Mouse (Mus musculus): ENCODE data around the gene Odf3l1. TPM values are rescaled to one million over a fixed set of nuclear protein-coding genes. Genes with fewer than 3 reads are reported as not detected.

Gene Odf3l1
- total and polyA plus RNA-seq, 3 experiments, result not detected

DNA sequence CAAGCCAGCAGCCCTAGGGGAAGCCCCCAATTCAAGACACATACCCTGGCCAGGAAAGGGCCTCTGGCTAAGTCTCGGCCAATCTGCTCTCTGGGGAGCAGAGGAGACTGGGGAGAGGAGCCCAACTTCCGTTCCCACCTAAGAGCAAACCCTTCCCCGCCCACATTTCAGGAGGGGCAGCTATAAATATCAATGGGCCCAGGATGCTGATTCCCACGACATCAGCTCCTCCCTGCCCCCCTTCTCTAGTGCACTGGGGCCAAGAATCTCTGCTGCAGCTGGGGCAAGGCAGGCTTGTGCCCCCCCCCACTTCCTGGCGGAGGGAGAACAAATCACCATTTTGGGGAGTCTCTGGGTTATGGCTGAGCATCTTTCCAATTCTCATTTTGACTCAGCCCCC, 6.7 kb upstream of the Odf3l1 start:
- no peak for DNase-seq (ENCODE audit: extremely low read depth)
- H3K79me2 ChIP-seq (replicated peaks; ENCODE audit: control insufficient read depth, extremely low read depth, insufficient read depth, poor library complexity, severe bottlenecking), result no peaks in the 10 kb centered on the region
- no peak overlapping the region for H3K9ac ChIP-seq (ENCODE audit: insufficient read depth, low read depth)
- H3K9me3 ChIP-seq (replicated peaks; ENCODE audit: low read length), result no peaks in the 10 kb centered on the region
- peak overlapping the region; percentile 44 for H3K4me2 ChIP-seq (ENCODE audit: insufficient read depth, low read depth, poor library complexity, severe bottlenecking)
- H3K27me3 ChIP-seq (replicated peaks), result peaks cover 92% of the 10 kb centered on the region
- TF ChIP-seq MAFK (IDR thresholded peaks at IDR 0.05; ENCODE audit: insufficient replicate concordance, low read length), result no peak
- TF ChIP-seq MAZ (IDR thresholded peaks at IDR 0.05; ENCODE audit: low read depth, low read length), result no peak
- no peak for TF ChIP-seq EP300 (IDR thresholded peaks at IDR 0.05; ENCODE audit: low read length)
- TF ChIP-seq MEF2A (IDR thresholded peaks at IDR 0.05; ENCODE audit: borderline replicate concordance, low read depth, low read length), result no peak
- no peak for TF ChIP-seq ZC3H11A (IDR thresholded peaks at IDR 0.05; ENCODE audit: low read depth, low read length)
- TF ChIP-seq KAT2A (IDR thresholded peaks at IDR 0.05; ENCODE audit: insufficient replicate concordance, low read length), result no peak
- TF ChIP-seq SIN3A (IDR thresholded peaks at IDR 0.05; ENCODE audit: low read length), result no peak
- TF ChIP-seq TBP (conservative IDR thresholded peaks at IDR 0.05; ENCODE audit: low read depth, low read length), result no peak
- no peak for TF ChIP-seq CHD1 (IDR thresholded peaks at IDR 0.05; ENCODE audit: low read depth, low read length)
- H3K27ac ChIP-seq (ENCODE audit: insufficient read depth, low read depth), result no peak overlapping the region
- dilution Hi-C loops (cut with MboI; ENCODE audit: extremely low pct_ligation_motif_present, extremely low pct_unique_long_range_greater_than_20kb, low sequenced_read_pairs), result no loop called here
- no peak overlapping the region for H3K4me3 ChIP-seq (replicated peaks in 1 of 3; ENCODE audit: low read depth in 2 of 3, low read length in 2 of 3, poor library complexity in 1 of 3)
- no peaks in the 10 kb centered on the region for H3K36me3 ChIP-seq (replicated peaks in 1 of 2; ENCODE audit: control insufficient read depth in 1 of 2, insufficient read depth in 1 of 2, low read length in 1 of 2)
- peaks cover 7 to 13% of the 10 kb centered on the region in 2 experiments for H3K4me1 ChIP-seq (ENCODE audit: control insufficient read depth in 1 of 2, insufficient read depth in 2 of 2)
- in situ Hi-C loops (cut with MboI; ENCODE audit: low pct_ligation_motif_present, low pct_unique_long_range_greater_than_20kb, low sequenced_read_pairs), result no loop called here

DNA sequence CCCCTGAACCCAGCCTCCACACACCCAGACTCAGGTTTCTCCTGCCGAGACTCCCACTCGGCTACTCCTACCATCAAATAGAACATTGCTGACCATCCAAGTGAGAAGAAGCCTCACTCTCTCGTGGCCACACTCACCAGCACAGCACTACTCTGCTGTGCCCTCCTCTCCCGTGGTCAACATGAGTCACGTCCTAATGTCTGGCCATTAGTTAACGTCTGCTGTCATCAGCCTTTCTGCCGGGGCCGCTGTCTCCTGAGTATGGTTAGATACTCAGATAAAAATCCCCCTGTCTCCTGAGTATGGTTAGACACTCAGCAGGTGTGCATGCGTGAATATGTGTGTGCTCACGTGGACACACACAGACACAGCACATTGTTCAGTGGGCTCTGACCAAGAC, 6.3 kb upstream of the Odf3l1 start:
- dilution Hi-C loops (cut with MboI; ENCODE audit: extremely low pct_ligation_motif_present, extremely low pct_unique_long_range_greater_than_20kb, low sequenced_read_pairs), result no loop called here

DNA sequence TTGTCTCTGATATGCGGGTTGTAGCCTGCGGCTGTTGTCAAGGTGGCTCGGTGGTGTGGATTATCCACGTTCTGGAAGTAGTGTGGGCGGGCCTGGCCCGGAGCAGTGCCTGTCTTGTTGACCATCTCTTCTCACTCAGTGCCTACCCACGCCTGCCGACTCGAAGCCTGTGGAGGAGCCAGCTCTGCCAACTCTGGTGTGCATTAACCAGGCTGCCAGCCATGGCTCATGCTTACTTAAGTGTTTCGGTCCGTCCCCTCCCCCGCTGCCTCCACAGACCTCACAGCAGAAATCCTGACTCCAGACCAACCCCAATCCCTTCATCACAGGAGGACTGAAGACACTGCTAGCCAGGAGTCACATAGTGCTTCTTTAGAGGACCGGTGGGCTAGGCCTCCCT, 5.1 kb upstream of the Odf3l1 start:
- no peak overlapping the region for H3K9ac ChIP-seq (ENCODE audit: insufficient read depth, low read depth)
- no peaks in the 10 kb centered on the region for H3K9me3 ChIP-seq (replicated peaks; ENCODE audit: low read length)
- H3K4me3 ChIP-seq (replicated peaks in 1 of 3; ENCODE audit: low read depth in 2 of 3, low read length in 2 of 3, poor library complexity in 1 of 3), result no peak overlapping the region
- no peak for TF ChIP-seq UBTF (IDR thresholded peaks at IDR 0.05; ENCODE audit: low read depth, low read length)
- TF ChIP-seq EP300 (IDR thresholded peaks at IDR 0.05; ENCODE audit: low read length), result no peak
- no peak for TF ChIP-seq KAT2A (IDR thresholded peaks at IDR 0.05; ENCODE audit: insufficient replicate concordance, low read length)
- TF ChIP-seq USF2 (conservative IDR thresholded peaks at IDR 0.05; ENCODE audit: low read depth, low read length), result no peak
- no peak for TF ChIP-seq MAZ (IDR thresholded peaks at IDR 0.05; ENCODE audit: low read depth, low read length)
- no peak for TF ChIP-seq MEF2A (IDR thresholded peaks at IDR 0.05; ENCODE audit: borderline replicate concordance, low read depth, low read length)
- no peak for TF ChIP-seq TCF12 (IDR thresholded peaks at IDR 0.05; ENCODE audit: low read depth, low read length)
- TF ChIP-seq CHD1 (IDR thresholded peaks at IDR 0.05; ENCODE audit: low read depth, low read length), result no peak
- TF ChIP-seq ZMIZ1 (IDR thresholded peaks at IDR 0.05; ENCODE audit: low read depth, low read length), result no peak
- TF ChIP-seq POLR2A (IDR thresholded peaks at IDR 0.05; ENCODE audit: low read depth, low read length), result no peak
- TF ChIP-seq ZKSCAN1 (IDR thresholded peaks at IDR 0.05; ENCODE audit: borderline replicate concordance, low read depth, low read length), result no peak
- no peak for TF ChIP-seq SIN3A (IDR thresholded peaks at IDR 0.05; ENCODE audit: low read length)
- no peak for TF ChIP-seq JUN (IDR thresholded peaks at IDR 0.05; ENCODE audit: insufficient read depth, low read depth, low read length)
- TF ChIP-seq USF1 (IDR thresholded peaks at IDR 0.05; ENCODE audit: low read depth, low read length), result no peak
- TF ChIP-seq RAD21 (IDR thresholded peaks at IDR 0.05; ENCODE audit: low read depth, low read length), result no peak
- no peak for TF ChIP-seq PAX5 (IDR thresholded peaks at IDR 0.05; ENCODE audit: low read length)
- no peak for TF ChIP-seq CTCF (conservative IDR thresholded peaks at IDR 0.05 in 1 of 2, IDR thresholded peaks at IDR 0.05 in 1 of 2; ENCODE audit: low read depth in 2 of 2, low read length in 2 of 2)
- H3K4me1 ChIP-seq (ENCODE audit: control insufficient read depth in 1 of 2, insufficient read depth in 2 of 2), result peaks cover 7 to 13% of the 10 kb centered on the region in 2 experiments
- H3K79me2 ChIP-seq (replicated peaks; ENCODE audit: control insufficient read depth, extremely low read depth, insufficient read depth, poor library complexity, severe bottlenecking), result no peaks in the 10 kb centered on the region
- in situ Hi-C loops (cut with MboI; ENCODE audit: low pct_ligation_motif_present, low pct_unique_long_range_greater_than_20kb, low sequenced_read_pairs) (no loop called here), dilution Hi-C loops (cut with MboI; ENCODE audit: extremely low pct_ligation_motif_present, extremely low pct_unique_long_range_greater_than_20kb, low sequenced_read_pairs) (no loop called here)
- H3K27me3 ChIP-seq (replicated peaks), result peaks cover 93% of the 10 kb centered on the region
- no peak for DNase-seq (ENCODE audit: extremely low read depth)
- no peak overlapping the region for H3K27ac ChIP-seq (ENCODE audit: insufficient read depth, low read depth)
- no peak overlapping the region for H3K4me2 ChIP-seq (ENCODE audit: insufficient read depth, low read depth, poor library complexity, severe bottlenecking)
- no peaks in the 10 kb centered on the region for H3K36me3 ChIP-seq (replicated peaks in 1 of 2; ENCODE audit: control insufficient read depth in 1 of 2, insufficient read depth in 1 of 2, low read length in 1 of 2)

More for the DNA sequence above, 6.3 kb upstream of the Odf3l1 start:
- H3K27me3 ChIP-seq (replicated peaks), result peaks cover 92% of the 10 kb centered on the region
- TF ChIP-seq BHLHE40 (IDR thresholded peaks at IDR 0.05; ENCODE audit: low read depth, low read length) (peak; percentile 84), USF1 (IDR thresholded peaks at IDR 0.05; ENCODE audit: low read depth, low read length) (no peak)
- H3K79me2 ChIP-seq (replicated peaks; ENCODE audit: control insufficient read depth, extremely low read depth, insufficient read depth, poor library complexity, severe bottlenecking), result no peaks in the 10 kb centered on the region
- H3K36me3 ChIP-seq (replicated peaks in 1 of 2; ENCODE audit: control insufficient read depth in 1 of 2, insufficient read depth in 1 of 2, low read length in 1 of 2), result no peaks in the 10 kb centered on the region
- DNase-seq (ENCODE audit: extremely low read depth), result no peak
- H3K9me3 ChIP-seq (replicated peaks; ENCODE audit: low read length), result no peaks in the 10 kb centered on the region
- peaks cover 7 to 13% of the 10 kb centered on the region in 2 experiments for H3K4me1 ChIP-seq (ENCODE audit: control insufficient read depth in 1 of 2, insufficient read depth in 2 of 2)
- in situ Hi-C loops (cut with MboI; ENCODE audit: low pct_ligation_motif_present, low pct_unique_long_range_greater_than_20kb, low sequenced_read_pairs), result no loop called here
- peak overlapping the region; percentile 44; the same call in 1 of the 2 replicates for H3K4me2 ChIP-seq (ENCODE audit: insufficient read depth, low read depth, poor library complexity, severe bottlenecking)
- no peak overlapping the region for H3K27ac ChIP-seq (ENCODE audit: insufficient read depth, low read depth)
- no peak overlapping the region for H3K4me3 ChIP-seq (replicated peaks in 1 of 3; ENCODE audit: low read depth in 2 of 3, low read length in 2 of 3, poor library complexity in 1 of 3)
- no peak overlapping the region for H3K9ac ChIP-seq (ENCODE audit: insufficient read depth, low read depth)

All from CH12.LX (cell line).